8 mouse cellular contexts compared by ENCODE assay signal in the genomic region with DNA sequence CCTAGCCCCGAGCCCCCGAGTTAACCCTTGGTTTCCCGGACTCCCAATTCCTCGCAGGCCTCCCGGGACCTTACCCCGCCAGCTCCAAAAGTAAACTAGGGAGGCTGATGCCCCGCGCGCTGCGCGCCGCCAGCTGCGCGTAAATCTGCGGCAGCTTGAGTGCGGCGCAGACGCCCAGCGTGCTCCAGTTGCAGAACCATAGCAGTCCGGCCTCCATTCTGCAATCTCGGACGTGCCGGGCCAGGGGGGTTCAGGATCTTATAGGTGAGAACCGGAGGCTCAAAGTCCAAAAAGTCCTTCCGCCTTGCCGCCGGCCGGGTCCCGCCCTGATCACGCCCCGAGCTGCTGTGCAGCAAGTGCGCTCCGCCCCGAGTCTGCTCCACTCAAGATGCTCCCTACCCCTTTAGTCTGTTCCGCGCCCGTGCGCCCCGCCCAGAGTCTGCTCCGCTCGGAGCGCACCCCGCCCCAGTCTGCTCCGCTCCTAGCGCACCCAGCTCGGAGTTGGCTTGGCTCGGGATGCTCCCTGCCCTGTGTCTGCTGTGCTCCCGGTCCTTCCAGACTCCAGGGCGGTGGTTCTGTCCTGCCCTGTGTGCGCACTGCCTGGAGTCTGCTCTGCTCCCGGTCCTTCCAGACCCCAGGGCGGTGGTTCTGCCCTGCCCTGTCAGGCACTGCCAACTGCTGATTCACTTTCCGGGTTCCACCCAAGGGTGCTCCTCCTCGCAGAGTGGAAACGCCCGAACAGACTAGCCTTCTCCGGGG. TPM values are rescaled to one million over a fixed set of nuclear protein-coding genes. Genes with fewer than 3 reads are reported as not detected.
DNase-seq lines count a peak whose midpoint lies in the region; ATAC-seq and TF ChIP-seq lines count a peak whose summit lies in the region.

A gene (minus strand): TSS at position 670 of the 759 bp plus-strand sequence.

- peak; percentile 95 for ATAC-seq in Patski
- ATAC-seq in hindbrain, embryonic 15.5 days (ENCODE audit: low FRiP score, low read depth) = peak; percentile 74

- H3K27me3 ChIP-seq in Patski = no peaks in the 10 kb centered on the region
- peaks cover 37% of the 10 kb centered on the region for H3K27me3 ChIP-seq in hindbrain, embryonic 15.5 days

- peak within 1 kb of the TSS; percentile 49 for H3K4me3 ChIP-seq in hindbrain, embryonic 15.5 days

- H3K27ac ChIP-seq in hindbrain, embryonic 15.5 days (replicated peaks) = no peak within 1 kb of the TSS

- WGBS in hindbrain, embryonic 15.5 days = 1% methylated on average over 57 of the region's 57 CpGs

- H3K4me2 ChIP-seq in hindbrain, embryonic 15.5 days = peak within 1 kb of the TSS; percentile 98

- no peaks in the 10 kb centered on the region for H3K9me3 ChIP-seq in hindbrain, embryonic 15.5 days

- POLR2A ChIA-PET in Patski (lab: Charles Lee) = no interaction called here

- no peaks in the 10 kb centered on the region for H3K36me3 ChIP-seq in hindbrain, embryonic 15.5 days

- TF ChIP-seq CTCF in Patski (IDR thresholded peaks at IDR 0.05) = no peak

- CTCF ChIA-PET in Patski (lab: Charles Lee) = interaction anchor here (1.4 kb wide), 2 partner anchors 15 to 26 kb away, joined by 3 read pairs; no protein-coding TSS in a partner anchor

- H3K9ac ChIP-seq in hindbrain, embryonic 15.5 days = peak within 1 kb of the TSS; percentile 33; the same call in 1 of the 2 replicates

- H3K4me1 ChIP-seq in hindbrain, embryonic 15.5 days (replicated peaks) = peaks cover 14% of the 10 kb centered on the region

- in situ Hi-C loops in Patski (cut with MboI; ENCODE audit: low pct_unique_long_range_greater_than_20kb) = no loop called here

- DNase-seq in Patski (ENCODE audit: low read depth, low spot score) = peak; percentile 35
- peak; percentile 48 to 71 for DNase-seq in cerebellum, postnatal 25 days
- peak; percentile 86 for DNase-seq in gastrocnemius, adult 18-20 months (ENCODE audit: low spot score)
- DNase-seq in left cerebral cortex, adult 11 months (ENCODE audit: low spot score) = peak; percentile 32
- peak; percentile 92 to 93 for DNase-seq in lung, postnatal 4 days
- DNase-seq in right cerebral cortex, adult 18-20 months = peak; percentile 82
- peak; percentile 77 for DNase-seq in urinary bladder, adult 2 months (ENCODE audit: low spot score)

RNA-seq across cellular contexts. Expression of the gene that starts here (rescaled TPM):
- polyA plus RNA-seq in Patski (2021) = 24.7 TPM
- 1 to 10 TPM; 1.2 to 1.9 TPM for total RNA-seq in gastrocnemius, adult 18-20 months (2021)
- polyA plus RNA-seq in hindbrain, embryonic 15.5 days (2015; fragmentation: Nextera tagmentation; extraction: Ambion mirVana) = 2.4 and 2.6 TPM in 2 replicates
- polyA plus RNA-seq in urinary bladder, adult 2 months (2012; rRNA removed) = 23.4 and 24.4 TPM in 2 replicates

Comparison
In these comparisons a context has a peak if more than half of its experiments do, and no peak if none do; other contexts are left out.
1. DNase-seq: peak in every context shown above with its lines; median percentile 92 in lung, postnatal 4 days; 86 in gastrocnemius, adult 18-20 months; 82 in right cerebral cortex, adult 18-20 months; 77 in urinary bladder, adult 2 months; 60 in cerebellum, postnatal 25 days; 35 in Patski; 32 in left cerebral cortex, adult 11 months.